Mouse (Mus musculus) E14TG2a.4 (cell line): Measurements from ENCODE around the gene Ptpru.

Experiments used
- CTCF ChIP-seq: conservative IDR thresholded peaks from 2 replicates; pipeline ENCODE4 v1.5.1; 2014; ENCODE audit warnings: low read length
- NANOG ChIP-seq: IDR thresholded peaks from 2 replicates; pipeline ENCODE4 v1.6.1; 2014; ENCODE audit warnings: borderline replicate concordance, low read length, mixed read lengths
- POU5F1 ChIP-seq: IDR thresholded peaks from 2 replicates; pipeline ENCODE4 v1.6.1; 2014; ENCODE audit warnings: low read length, borderline replicate concordance

DNA sequence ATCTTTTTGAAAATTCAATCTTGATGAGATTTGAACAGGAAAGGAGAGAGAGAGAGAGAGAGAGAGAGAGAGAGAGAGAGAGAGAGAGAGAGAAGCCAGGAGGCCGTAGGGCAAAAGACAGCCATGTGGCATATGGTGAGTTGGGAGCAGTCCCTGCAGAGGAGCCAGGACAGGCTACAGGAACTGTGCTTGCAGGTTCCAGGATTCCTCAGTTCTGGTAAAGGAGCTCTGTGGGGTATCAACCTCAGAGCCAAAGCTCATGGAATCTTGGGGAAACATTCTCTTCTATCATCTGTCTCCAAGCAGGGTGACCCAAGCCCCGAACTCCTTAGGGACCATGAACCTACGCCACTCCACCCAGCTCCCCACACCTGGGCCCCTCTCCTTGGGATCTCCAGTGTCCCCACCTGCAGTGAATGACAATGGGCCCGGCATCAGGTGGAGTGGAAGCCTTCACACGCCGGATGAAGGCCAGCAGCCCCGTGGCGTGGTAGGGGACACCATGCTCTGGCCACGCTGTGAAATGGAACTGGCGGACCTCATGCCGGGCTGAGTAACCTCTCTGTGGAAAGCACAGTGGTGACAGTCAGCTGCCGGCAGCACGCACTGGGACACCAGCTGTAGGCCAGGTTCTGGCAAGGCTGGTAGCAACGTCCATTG is 59.3 kb downstream of the Ptpru start:
- TF ChIP-seq CTCF (no peak), POU5F1 (no peak), NANOG (no peak)
